17 mouse cellular contexts compared by ENCODE assay signal in genomic region chr8:114004436-114004835, GRCm38 (mm10).
"Had no signal": no experiment of that assay in that cellular context is flagged by ENCODE, and none has a peak within 500 bp of the region (broad histone marks: within the 10 kb centered on the region; RNA-seq: fewer than 3 reads in every experiment).

No protein-coding gene starts in this region.

- H3K4me1 ChIP-seq: neural tube, embryonic 12.5 days; neural tube, embryonic 13.5 days; neural tube, embryonic 15.5 days; stomach, embryonic 15.5 days had no signal

- H3K36me3 ChIP-seq: neural tube, embryonic 12.5 days; neural tube, embryonic 13.5 days; neural tube, embryonic 15.5 days; stomach, embryonic 15.5 days had no signal

- H3K27ac ChIP-seq: neural tube, embryonic 12.5 days; neural tube, embryonic 13.5 days; neural tube, embryonic 15.5 days; stomach, embryonic 15.5 days; stomach, postnatal 0 days had no signal

- H3K27me3 ChIP-seq: neural tube, embryonic 12.5 days; neural tube, embryonic 13.5 days; neural tube, embryonic 15.5 days; stomach, embryonic 15.5 days had no signal

- H3K9me3 ChIP-seq: neural tube, embryonic 12.5 days; neural tube, embryonic 13.5 days; neural tube, embryonic 15.5 days; stomach, embryonic 15.5 days had no signal

- H3K4me2 ChIP-seq: neural tube, embryonic 12.5 days; neural tube, embryonic 13.5 days; neural tube, embryonic 15.5 days; stomach, embryonic 15.5 days had no signal

- DNase-seq: retina, postnatal 1 day; right cerebral cortex, adult 18-20 months; right cerebral cortex, postnatal 14 days; right cerebral cortex, postnatal 25 days; right cerebral cortex, postnatal 4 days; spleen, adult 18-20 months; thymus, adult 18-20 months; thymus, adult 2 months; thymus, postnatal 14 days; thymus, postnatal 25 days; thymus, postnatal 36 days; thymus, postnatal 4 days had no signal

- H3K4me3 ChIP-seq: neural tube, embryonic 12.5 days; neural tube, embryonic 13.5 days; neural tube, embryonic 15.5 days; stomach, embryonic 15.5 days had no signal

- H3K9ac ChIP-seq: neural tube, embryonic 12.5 days; neural tube, embryonic 13.5 days; neural tube, embryonic 15.5 days; stomach, embryonic 15.5 days had no signal
